ENCODE assay signal across 8 mouse cellular contexts in genomic region chr11:78164604-78164923, GRCm38 (mm10). TPM values are rescaled to one million over a fixed set of nuclear protein-coding genes. Genes with fewer than 3 reads are reported as not detected.
DNase-seq lines count a peak whose midpoint lies in the region; ATAC-seq and TF ChIP-seq lines count a peak whose summit lies in the region.

No protein-coding gene starts in this region.

- DNase-seq in lung, embryonic 14.5 days, result peak; percentile 46
- DNase-seq in lung, postnatal 36 days, result no peak
- no peak for DNase-seq in urinary bladder, postnatal 14 days (ENCODE audit: low spot score)
- no peak for DNase-seq in ovary, adult 18-20 months (ENCODE audit: low spot score)
- no peak for DNase-seq in layer of hippocampus, adult 9-10 months (ENCODE audit: low spot score)

- ATAC-seq in lung, embryonic 14.5 days (ENCODE audit: insufficient read depth), result no peak
- ATAC-seq in embryonic facial prominence, embryonic 13.5 days (ENCODE audit: insufficient number of reproducible peaks, insufficient read depth, low FRiP score, low TSS enrichment, low read depth), result no peak
- ATAC-seq in intestine, embryonic 15.5 days, result no peak
- ATAC-seq in neural tube, embryonic 15.5 days (ENCODE audit: low FRiP score), result peak; percentile 7; the same call in 1 of the 2 replicates

- peak overlapping the region; percentile 99 for H3K27ac ChIP-seq in lung, embryonic 14.5 days (ENCODE audit: low read depth)
- H3K27ac ChIP-seq in embryonic facial prominence, embryonic 13.5 days, result peak overlapping the region; percentile 99
- H3K27ac ChIP-seq in intestine, embryonic 15.5 days, result peak overlapping the region; percentile 97
- peak overlapping the region; percentile 98 for H3K27ac ChIP-seq in neural tube, embryonic 15.5 days (replicated peaks)

- peak overlapping the region; percentile 100 for H3K4me3 ChIP-seq in lung, embryonic 14.5 days (ENCODE audit: low read depth, low read length)
- H3K4me3 ChIP-seq in embryonic facial prominence, embryonic 13.5 days, result peak overlapping the region; percentile 91
- peak overlapping the region; percentile 83 for H3K4me3 ChIP-seq in intestine, embryonic 15.5 days (replicated peaks)
- H3K4me3 ChIP-seq in neural tube, embryonic 15.5 days (replicated peaks), result peak overlapping the region; percentile 99

- H3K27me3 ChIP-seq in lung, embryonic 14.5 days (ENCODE audit: insufficient read depth, low read length), result no peaks in the 10 kb centered on the region
- H3K27me3 ChIP-seq in embryonic facial prominence, embryonic 13.5 days, result no peaks in the 10 kb centered on the region
- no peaks in the 10 kb centered on the region for H3K27me3 ChIP-seq in intestine, embryonic 15.5 days (replicated peaks)
- no peaks in the 10 kb centered on the region for H3K27me3 ChIP-seq in neural tube, embryonic 15.5 days (replicated peaks)

- peaks cover 34% of the 10 kb centered on the region for H3K36me3 ChIP-seq in lung, embryonic 14.5 days (ENCODE audit: insufficient read depth)
- peaks cover 40% of the 10 kb centered on the region for H3K36me3 ChIP-seq in embryonic facial prominence, embryonic 13.5 days
- H3K36me3 ChIP-seq in intestine, embryonic 15.5 days, result peaks cover 24% of the 10 kb centered on the region
- H3K36me3 ChIP-seq in neural tube, embryonic 15.5 days, result peaks cover 24% of the 10 kb centered on the region

- H3K9ac ChIP-seq in lung, embryonic 14.5 days, result peak overlapping the region; percentile 99
- H3K9ac ChIP-seq in embryonic facial prominence, embryonic 13.5 days, result peak overlapping the region; percentile 96
- peak overlapping the region; percentile 93 for H3K9ac ChIP-seq in intestine, embryonic 15.5 days
- H3K9ac ChIP-seq in neural tube, embryonic 15.5 days (replicated peaks), result peak overlapping the region; percentile 100

- H3K4me2 ChIP-seq in lung, embryonic 14.5 days, result peak overlapping the region; percentile 90
- peak overlapping the region; percentile 76 for H3K4me2 ChIP-seq in embryonic facial prominence, embryonic 13.5 days
- H3K4me2 ChIP-seq in intestine, embryonic 15.5 days (replicated peaks), result peak overlapping the region; percentile 95
- peak overlapping the region; percentile 80 for H3K4me2 ChIP-seq in neural tube, embryonic 15.5 days

- H3K9me3 ChIP-seq in lung, embryonic 14.5 days (ENCODE audit: low read depth, low read length), result no peaks in the 10 kb centered on the region
- H3K9me3 ChIP-seq in embryonic facial prominence, embryonic 13.5 days, result no peaks in the 10 kb centered on the region
- no peaks in the 10 kb centered on the region for H3K9me3 ChIP-seq in intestine, embryonic 15.5 days
- H3K9me3 ChIP-seq in neural tube, embryonic 15.5 days (replicated peaks), result no peaks in the 10 kb centered on the region

- under 1% methylated on average over 14 of the region's 14 CpGs for WGBS in lung, embryonic 14.5 days
- under 1% methylated on average over 14 of the region's 14 CpGs for WGBS in embryonic facial prominence, embryonic 13.5 days
- under 1% methylated on average over 14 of the region's 14 CpGs for WGBS in intestine, embryonic 15.5 days
- under 1% methylated on average over 14 of the region's 14 CpGs for WGBS in neural tube, embryonic 15.5 days

- H3K4me1 ChIP-seq in lung, embryonic 14.5 days (ENCODE audit: insufficient read depth), result peaks cover 10% of the 10 kb centered on the region
- peaks cover 46% of the 10 kb centered on the region for H3K4me1 ChIP-seq in embryonic facial prominence, embryonic 13.5 days
- peaks cover 45% of the 10 kb centered on the region for H3K4me1 ChIP-seq in intestine, embryonic 15.5 days (replicated peaks)
- peaks cover 54% of the 10 kb centered on the region for H3K4me1 ChIP-seq in neural tube, embryonic 15.5 days

- TF ChIP-seq CTCF in lung, embryonic 14.5 days (IDR thresholded peaks at IDR 0.05; ENCODE audit: low read depth), result no peak

RNA-seq across cellular contexts. Expression of gene Traf4, which starts 0.8 kb away (rescaled TPM):
- polyA plus RNA-seq in lung, embryonic 14.5 days (2014; fragmentation: Nextera tagmentation; extraction: Ambion mirVana), result 73.8 and 75.6 TPM in 2 replicates
- polyA plus RNA-seq in embryonic facial prominence, embryonic 13.5 days (2015; fragmentation: Nextera tagmentation; extraction: Ambion mirVana), result 91.5 and 103 TPM in 2 replicates
- polyA plus RNA-seq in intestine, embryonic 15.5 days (2015; fragmentation: Nextera tagmentation; extraction: Ambion mirVana), result 74.7 and 77.2 TPM in 2 replicates
- polyA plus RNA-seq in neural tube, embryonic 15.5 days (2015; fragmentation: Nextera tagmentation; extraction: Ambion mirVana), result 82.1 and 85.4 TPM in 2 replicates

RNA-seq across cellular contexts. Expression of gene Nek8, which starts 11.9 kb away (rescaled TPM):
- 15.3 and 17.2 TPM in 2 replicates for polyA plus RNA-seq in lung, embryonic 14.5 days (2014; fragmentation: Nextera tagmentation; extraction: Ambion mirVana)
- polyA plus RNA-seq in embryonic facial prominence, embryonic 13.5 days (2015; fragmentation: Nextera tagmentation; extraction: Ambion mirVana), result 17.4 and 18.1 TPM in 2 replicates
- polyA plus RNA-seq in intestine, embryonic 15.5 days (2015; fragmentation: Nextera tagmentation; extraction: Ambion mirVana), result 14.4 and 17.1 TPM in 2 replicates
- polyA plus RNA-seq in neural tube, embryonic 15.5 days (2015; fragmentation: Nextera tagmentation; extraction: Ambion mirVana), result 7.0 and 9.7 TPM in 2 replicates

RNA-seq across cellular contexts. Expression of gene Tlcd1, which starts 11.9 kb away (rescaled TPM):
- polyA plus RNA-seq in lung, embryonic 14.5 days (2014; fragmentation: Nextera tagmentation; extraction: Ambion mirVana), result 19.2 and 21.6 TPM in 2 replicates
- polyA plus RNA-seq in embryonic facial prominence, embryonic 13.5 days (2015; fragmentation: Nextera tagmentation; extraction: Ambion mirVana), result 15.4 and 17.2 TPM in 2 replicates
- 39.1 and 39.8 TPM in 2 replicates for polyA plus RNA-seq in intestine, embryonic 15.5 days (2015; fragmentation: Nextera tagmentation; extraction: Ambion mirVana)
- polyA plus RNA-seq in neural tube, embryonic 15.5 days (2015; fragmentation: Nextera tagmentation; extraction: Ambion mirVana), result 19.3 and 20.0 TPM in 2 replicates

RNA-seq across cellular contexts. Expression of gene Rpl23a, which starts 18.8 kb away (rescaled TPM):
- 1,638 and 1,710 TPM in 2 replicates for polyA plus RNA-seq in lung, embryonic 14.5 days (2014; fragmentation: Nextera tagmentation; extraction: Ambion mirVana)
- 1,597 and 1,678 TPM in 2 replicates for polyA plus RNA-seq in embryonic facial prominence, embryonic 13.5 days (2015; fragmentation: Nextera tagmentation; extraction: Ambion mirVana)
- polyA plus RNA-seq in intestine, embryonic 15.5 days (2015; fragmentation: Nextera tagmentation; extraction: Ambion mirVana), result 1,310 and 1,463 TPM in 2 replicates
- 774 and 869 TPM in 2 replicates for polyA plus RNA-seq in neural tube, embryonic 15.5 days (2015; fragmentation: Nextera tagmentation; extraction: Ambion mirVana)

RNA-seq across cellular contexts. Expression of gene Rab34, which starts 23.7 kb away (rescaled TPM):
- polyA plus RNA-seq in lung, embryonic 14.5 days (2014; fragmentation: Nextera tagmentation; extraction: Ambion mirVana), result 140 TPM in 2 replicates
- polyA plus RNA-seq in embryonic facial prominence, embryonic 13.5 days (2015; fragmentation: Nextera tagmentation; extraction: Ambion mirVana), result 172 and 188 TPM in 2 replicates
- polyA plus RNA-seq in intestine, embryonic 15.5 days (2015; fragmentation: Nextera tagmentation; extraction: Ambion mirVana), result 87.9 and 91.4 TPM in 2 replicates
- polyA plus RNA-seq in neural tube, embryonic 15.5 days (2015; fragmentation: Nextera tagmentation; extraction: Ambion mirVana), result 66.1 and 71.0 TPM in 2 replicates
